Mouse (Mus musculus) heart, embryonic 13.5 days (tissue): ENCODE data around the gene Hrh2. TPM values are rescaled to one million over a fixed set of nuclear protein-coding genes. Genes with fewer than 3 reads are reported as not detected.

Experiments
- ATAC-seq: fragments of 200-750 bp; cut with Nextera tagmentation; 2 replicates; pipeline ENCODE4 v1.8.0; 2017; ENCODE audit warnings: moderate TSS enrichment; ENCODE audit not compliant: insufficient number of reproducible peaks, low FRiP score, low TSS enrichment; ENCODE audit errors: extremely low read depth
- H3K27ac ChIP-seq: fragments of 300-500 bp; sonication (generic); replicated peaks from 2 replicates; pipeline ENCODE4 v1.5.1; 2015; ENCODE audit warnings: moderate library complexity, mild to moderate bottlenecking, inconsistent platforms
- H3K27me3 ChIP-seq: fragments of 300-500 bp; sonication (generic); replicated peaks from 2 replicates; pipeline ENCODE4 v1.6.1; 2015; ENCODE audit warnings: mild to moderate bottlenecking, inconsistent platforms
- H3K36me3 ChIP-seq: fragments of 300-500 bp; sonication (generic); 2 replicates; pipeline ENCODE4 v1.6.1; 2015; ENCODE audit warnings: mild to moderate bottlenecking, inconsistent platforms
- H3K4me1 ChIP-seq: fragments of 300-500 bp; sonication (generic); 2 replicates; pipeline ENCODE4 v1.6.1; 2015; ENCODE audit warnings: inconsistent platforms
- H3K4me2 ChIP-seq: fragments of 300-500 bp; sonication (generic); 2 replicates; pipeline ENCODE4 v1.6.1; 2015; ENCODE audit warnings: inconsistent platforms, mild to moderate bottlenecking, moderate library complexity
- H3K4me3 ChIP-seq: fragments of 300-500 bp; sonication (generic); 2 replicates; pipeline ENCODE4 v1.5.1; 2015; ENCODE audit warnings: moderate library complexity, mild to moderate bottlenecking, inconsistent platforms
- H3K9ac ChIP-seq: fragments of 300-500 bp; sonication (generic); 2 replicates; pipeline ENCODE4 v1.6.1; 2015; ENCODE audit warnings: inconsistent platforms, mild to moderate bottlenecking, moderate library complexity
- H3K9me3 ChIP-seq: fragments of 300-500 bp; sonication (generic); 2 replicates; pipeline ENCODE4 v1.6.1; 2016; ENCODE audit warnings: inconsistent platforms
- WGBS: fragments of 180-500 bp; shearing (Covaris S2); methylation state at CpG from one replicate; pipeline ENCODE4 v1.1.7; 2015; ENCODE audit warnings: mixed read lengths; 5-methylcytosine and 5-hydroxymethylcytosine counted together
- polyA plus RNA-seq: library from polyadenylated mRNA; unstranded; fragments of >200 nt; fragmentation: Nextera tagmentation; extraction: Ambion mirVana; gene quantifications from 2 replicates; pipeline ENCODE4 v1.2.1, GENCODE M21; 2015

The Hrh2 gene
- polyA plus RNA-seq, 1 experiment from 2014 or later = 0.05 TPM

DNA sequence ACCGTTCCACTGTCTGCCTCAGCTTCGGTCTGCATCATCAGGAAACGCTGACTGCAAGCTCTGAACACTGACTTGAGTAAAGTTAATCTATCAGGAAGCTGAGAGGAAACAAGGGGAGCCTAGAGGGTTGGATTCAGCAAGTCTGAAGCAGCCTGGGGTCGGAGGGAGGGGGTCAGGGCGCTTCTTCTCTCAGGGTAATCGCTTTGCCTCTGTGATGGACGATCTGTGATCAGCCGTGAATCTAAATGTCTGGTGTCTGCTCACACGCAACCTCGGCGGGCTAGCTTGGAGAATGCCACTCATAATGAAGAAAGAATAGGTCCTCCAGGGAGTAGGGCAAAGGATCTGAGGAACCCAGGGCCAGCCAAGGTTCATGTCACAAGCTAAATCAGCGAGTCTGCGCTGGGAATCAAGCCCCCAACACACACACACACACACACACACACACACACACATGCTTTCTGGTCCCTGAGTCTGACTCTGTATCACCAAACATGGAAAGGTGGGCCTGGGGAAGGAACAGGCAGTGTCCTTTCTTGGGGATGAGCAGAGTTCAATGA lies 56.6 kb downstream of the Hrh2 start:
- WGBS = 39% methylated on average over 13 of the region's 13 CpGs
- Histone ChIP-seq H3K27me3 (peaks cover 57% of the 10 kb centered on the region), H3K4me1 (peaks cover 15% of the 10 kb centered on the region), H3K9me3 (no peaks in the 10 kb centered on the region), H3K4me2 (no peak overlapping the region), H3K27ac (no peak overlapping the region), H3K4me3 (no peak overlapping the region), H3K36me3 (no peaks in the 10 kb centered on the region), H3K9ac (no peak overlapping the region)
- ATAC-seq = no peak

GRCm38 (mm10) chr13:54249007-54249406 lies 57.1 kb downstream of the Hrh2 start:
- no peak; the same call in 1 of the 2 replicates for ATAC-seq
- Histone ChIP-seq H3K36me3 (no peaks in the 10 kb centered on the region), H3K4me3 (no peak overlapping the region), H3K4me2 (0 out of 2 replicates have a peak overlapping the region, but pooled peaks have one; percentile 2), H3K9ac (no peak overlapping the region), H3K9me3 (no peaks in the 10 kb centered on the region), H3K27ac (0 out of 2 replicates have a peak overlapping the region, but pooled peaks have one; percentile 18), H3K27me3 (peaks cover 57% of the 10 kb centered on the region), H3K4me1 (peaks cover 15% of the 10 kb centered on the region)
- WGBS = 26% methylated on average over 4 of the region's 4 CpGs

DNA sequence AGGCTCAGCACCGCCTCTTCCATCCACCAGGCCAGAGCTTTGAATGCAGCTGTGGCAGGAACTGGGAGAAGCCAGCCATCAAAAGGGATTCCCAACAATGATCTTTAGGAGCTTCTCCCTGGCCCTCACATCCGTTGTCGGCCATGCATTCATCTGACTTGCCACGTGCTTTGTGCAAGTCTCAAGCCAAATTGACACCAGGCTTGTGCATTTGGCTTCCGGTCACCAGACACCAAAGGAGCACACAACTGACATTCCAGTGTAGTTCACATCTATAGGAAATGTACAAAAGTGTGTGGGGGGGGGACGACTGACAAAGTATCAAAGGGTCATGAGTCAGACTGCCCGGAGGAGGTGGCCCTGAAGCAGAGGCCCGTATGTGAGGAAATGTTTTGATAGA lies 58.4 kb downstream of the Hrh2 start:
- Histone ChIP-seq H3K27me3 (peaks cover 57% of the 10 kb centered on the region), H3K9me3 (no peaks in the 10 kb centered on the region), H3K36me3 (no peaks in the 10 kb centered on the region), H3K4me2 (no peak overlapping the region), H3K4me1 (peaks cover 15% of the 10 kb centered on the region), H3K4me3 (no peak overlapping the region), H3K9ac (no peak overlapping the region), H3K27ac (no peak overlapping the region)
- ATAC-seq = no peak
- WGBS = 48% methylated on average over 8 of the region's 8 CpGs

DNA sequence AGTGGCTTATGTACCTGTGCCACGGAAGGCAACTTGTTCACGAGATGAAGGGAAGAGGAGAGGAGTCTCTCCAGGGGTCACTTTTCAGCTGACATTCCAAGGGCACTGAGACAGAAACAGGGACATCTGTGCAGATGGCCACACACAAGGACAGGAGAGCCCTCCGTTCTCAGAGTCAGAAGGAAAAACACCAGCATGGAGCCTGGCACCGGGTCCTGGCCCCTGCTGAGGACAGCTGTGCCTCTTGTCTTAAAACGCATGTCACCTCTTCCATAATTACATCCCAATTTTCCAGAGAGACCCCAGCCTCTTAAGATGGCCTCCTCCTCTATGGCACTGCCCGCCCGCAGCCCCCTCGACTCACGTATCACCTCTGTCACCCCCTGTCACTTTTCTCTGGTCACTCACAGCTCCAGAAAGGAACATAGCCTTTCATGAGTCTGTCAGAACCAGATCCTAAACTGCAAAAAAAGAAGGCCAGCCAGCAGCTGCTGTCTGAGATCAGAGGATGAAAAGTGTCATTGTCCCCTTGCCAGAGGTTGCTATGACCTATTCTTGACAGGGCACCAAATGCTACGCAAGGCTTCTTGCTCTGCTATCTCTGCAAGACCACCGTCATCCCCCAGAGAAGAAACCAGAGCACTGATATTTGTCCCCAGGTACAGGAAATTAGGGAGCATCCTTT lies 59.8 kb downstream of the Hrh2 start:
- peaks cover 15% of the 10 kb centered on the region for H3K4me1 ChIP-seq
- H3K27ac ChIP-seq = no peak overlapping the region
- 77% methylated on average over 11 of the region's 11 CpGs for WGBS
- H3K9ac ChIP-seq = no peak overlapping the region
- no peaks in the 10 kb centered on the region for H3K36me3 ChIP-seq
- no peak overlapping the region for H3K4me2 ChIP-seq
- H3K27me3 ChIP-seq = peaks cover 52% of the 10 kb centered on the region
- no peak for ATAC-seq
- no peak overlapping the region for H3K4me3 ChIP-seq
- H3K9me3 ChIP-seq = no peaks in the 10 kb centered on the region

DNA sequence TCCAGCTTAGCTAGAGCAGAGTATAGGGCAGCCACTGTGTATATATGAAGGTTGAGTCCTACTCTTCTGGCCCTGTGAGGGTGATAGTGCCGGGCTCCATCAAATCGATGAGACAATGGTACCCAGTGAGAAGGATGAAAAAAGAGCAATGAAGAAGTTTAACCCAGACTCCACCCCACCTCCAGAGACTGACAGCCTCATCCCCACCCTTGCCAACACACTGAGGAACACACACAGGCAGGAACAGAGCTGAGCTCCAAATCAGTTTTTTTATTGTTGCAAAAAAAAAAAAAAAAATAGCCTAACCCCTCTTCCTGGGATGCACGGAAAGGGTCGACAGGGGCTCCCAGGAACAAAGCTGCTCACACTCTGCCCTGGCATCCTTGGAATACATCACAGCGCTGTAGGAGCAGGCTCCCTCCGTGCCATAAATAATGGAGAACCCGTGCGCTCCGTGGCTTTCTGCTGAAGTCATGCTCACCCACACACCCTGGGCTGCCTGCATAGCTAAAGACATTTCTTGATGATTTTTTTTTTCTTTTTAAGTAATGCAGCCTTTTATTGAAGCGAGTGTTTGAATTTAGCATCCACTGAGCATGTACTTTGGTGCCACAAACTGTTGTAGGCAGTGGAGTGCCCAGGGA lies 65.8 kb downstream of the Hrh2 start:
- WGBS = 35% methylated on average over 10 of the region's 10 CpGs
- no peak overlapping the region for H3K4me2 ChIP-seq
- H3K27me3 ChIP-seq = peaks cover 55% of the 10 kb centered on the region
- H3K9ac ChIP-seq = no peak overlapping the region
- H3K4me1 ChIP-seq = no peaks in the 10 kb centered on the region
- no peak overlapping the region for H3K4me3 ChIP-seq
- no peak for ATAC-seq
- H3K36me3 ChIP-seq = no peaks in the 10 kb centered on the region
- no peak overlapping the region for H3K27ac ChIP-seq
- no peaks in the 10 kb centered on the region for H3K9me3 ChIP-seq

GRCm38 (mm10) chr13:54258231-54258743 lies 66.4 kb downstream of the Hrh2 start:
- H3K4me1 ChIP-seq = no peaks in the 10 kb centered on the region
- H3K9me3 ChIP-seq = no peaks in the 10 kb centered on the region
- H3K36me3 ChIP-seq = no peaks in the 10 kb centered on the region
- no peak overlapping the region for H3K27ac ChIP-seq
- 25% methylated on average over 8 of the region's 8 CpGs for WGBS
- H3K9ac ChIP-seq = no peak overlapping the region
- ATAC-seq = no peak
- H3K4me3 ChIP-seq = no peak overlapping the region
- H3K27me3 ChIP-seq = peaks cover 54% of the 10 kb centered on the region
- no peak overlapping the region for H3K4me2 ChIP-seq

DNA sequence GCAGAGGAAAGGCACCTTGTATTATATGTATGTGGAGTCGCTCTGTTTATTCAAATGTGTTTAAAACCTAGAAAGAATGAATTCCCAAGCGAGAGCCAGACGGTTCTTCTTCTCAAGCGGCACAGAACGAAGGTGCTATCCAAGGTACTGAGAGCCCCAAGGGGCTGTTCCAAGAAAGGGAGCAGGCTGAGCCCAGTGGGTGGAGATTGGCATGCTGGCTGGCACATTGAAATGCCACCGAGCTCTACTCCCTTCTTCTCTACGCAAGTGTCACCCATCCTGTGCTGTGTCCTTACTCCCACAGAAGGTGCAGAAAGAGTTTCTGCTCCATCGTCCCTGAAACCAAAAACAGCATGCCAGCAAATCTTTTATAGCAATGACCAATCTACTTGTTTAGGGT lies 68.4 kb downstream of the Hrh2 start:
- peaks cover 46% of the 10 kb centered on the region for H3K27me3 ChIP-seq
- H3K27ac ChIP-seq = no peak overlapping the region
- no peak overlapping the region for H3K4me2 ChIP-seq
- no peak for ATAC-seq
- WGBS = 18% methylated on average over 8 of the region's 8 CpGs
- no peaks in the 10 kb centered on the region for H3K4me1 ChIP-seq
- H3K36me3 ChIP-seq = no peaks in the 10 kb centered on the region
- no peak overlapping the region for H3K4me3 ChIP-seq
- H3K9me3 ChIP-seq = no peaks in the 10 kb centered on the region
- H3K9ac ChIP-seq = no peak overlapping the region

GRCm38 (mm10) chr13:54262741-54263510 lies 71.0 kb downstream of the Hrh2 start:
- Histone ChIP-seq H3K9ac (no peak overlapping the region), H3K27me3 (peaks cover 50% of the 10 kb centered on the region), H3K4me3 (no peak overlapping the region), H3K27ac (no peak overlapping the region), H3K36me3 (no peaks in the 10 kb centered on the region), H3K9me3 (no peaks in the 10 kb centered on the region), H3K4me2 (no peak overlapping the region), H3K4me1 (no peaks in the 10 kb centered on the region)
- WGBS = 80% methylated on average over 15 of the region's 15 CpGs
- ATAC-seq = no peak

- 68% methylated on average over 6 of the region's 6 CpGs for WGBS
- no peak for ATAC-seq
- H3K9me3 ChIP-seq = no peaks in the 10 kb centered on the region
Observed at GRCm38 (mm10) chr13:54263641-54264040, 71.7 kb downstream of the Hrh2 start.

GRCm38 (mm10) chr13:54266472-54266871 lies 74.5 kb downstream of the Hrh2 start:
- no peak for ATAC-seq
- Histone ChIP-seq H3K9me3 (no peaks in the 10 kb centered on the region), H3K9ac (no peak overlapping the region), H3K4me3 (no peak overlapping the region), H3K4me2 (no peak overlapping the region), H3K4me1 (no peaks in the 10 kb centered on the region), H3K27me3 (peaks cover 42% of the 10 kb centered on the region), H3K36me3 (no peaks in the 10 kb centered on the region), H3K27ac (no peak overlapping the region)
- WGBS = 16% methylated on average over 9 of the region's 9 CpGs

More at GRCm38 (mm10) chr13:54263641-54264040, 71.7 kb downstream of the Hrh2 start:
- no peaks in the 10 kb centered on the region for H3K4me1 ChIP-seq
- H3K4me2 ChIP-seq = no peak overlapping the region
- H3K27me3 ChIP-seq = peaks cover 48% of the 10 kb centered on the region
- H3K27ac ChIP-seq = no peak overlapping the region
- H3K4me3 ChIP-seq = no peak overlapping the region
- no peaks in the 10 kb centered on the region for H3K36me3 ChIP-seq
- H3K9ac ChIP-seq = no peak overlapping the region

- H3K9ac ChIP-seq = no peak overlapping the region
- WGBS = 78% methylated on average over 3 of the region's 3 CpGs
- H3K27ac ChIP-seq = no peak overlapping the region
- H3K4me2 ChIP-seq = no peak overlapping the region
- no peaks in the 10 kb centered on the region for H3K9me3 ChIP-seq
- no peak for ATAC-seq
- H3K4me1 ChIP-seq = no peaks in the 10 kb centered on the region
- peaks cover 42% of the 10 kb centered on the region for H3K27me3 ChIP-seq
- H3K4me3 ChIP-seq = no peak overlapping the region
- H3K36me3 ChIP-seq = no peaks in the 10 kb centered on the region
Observed at GRCm38 (mm10) chr13:54269087-54269486, 77.2 kb downstream of the Hrh2 start.
